Mouse (Mus musculus) heart, embryonic 11.5 days (tissue): ENCODE measurements around the gene Leng8. TPM values are rescaled to one million over a fixed set of nuclear protein-coding genes. Genes with fewer than 3 reads are reported as not detected.

ENCODE experiments used
- ATAC-seq: fragments of 200-750 bp; cut with Nextera tagmentation; replicated peaks from 2 replicates; pipeline ENCODE4 v1.8.0; 2017; ENCODE audit warnings: moderate library complexity; ENCODE audit not compliant: insufficient number of reproducible peaks, low FRiP score, low TSS enrichment
- H3K27ac ChIP-seq: fragments of 300-500 bp; sonication (generic); 2 replicates; pipeline ENCODE4 v1.5.1; 2014; ENCODE audit warnings: mild to moderate bottlenecking, low read depth, low read length
- H3K27me3 ChIP-seq: fragments of 300-500 bp; sonication (generic); 2 replicates; pipeline ENCODE4 v1.6.1; 2014; ENCODE audit warnings: mild to moderate bottlenecking, low read length, mixed read lengths; ENCODE audit not compliant: control insufficient read depth, insufficient read depth
- H3K36me3 ChIP-seq: fragments of 300-500 bp; sonication (generic); 2 replicates; pipeline ENCODE4 v1.6.1; 2014; ENCODE audit warnings: mild to moderate bottlenecking, low read length, moderate library complexity, mixed read lengths; ENCODE audit not compliant: control insufficient read depth, insufficient read depth
- H3K4me1 ChIP-seq: fragments of 300-500 bp; sonication (generic); 2 replicates; pipeline ENCODE4 v1.6.1; 2014; ENCODE audit warnings: low read length; ENCODE audit not compliant: control insufficient read depth, insufficient read depth
- H3K4me2 ChIP-seq: fragments of 300-500 bp; sonication (generic); 2 replicates; pipeline ENCODE4 v1.6.1; 2014; ENCODE audit warnings: mild to moderate bottlenecking, moderate library complexity
- H3K4me3 ChIP-seq: fragments of 300-500 bp; sonication (generic); 2 replicates; pipeline ENCODE4 v1.5.1; 2014; ENCODE audit warnings: low read depth, low read length
- H3K9ac ChIP-seq: fragments of 300-500 bp; sonication (generic); 2 replicates; pipeline ENCODE4 v1.6.1; 2014; ENCODE audit warnings: mild to moderate bottlenecking, low read depth, low read length, moderate library complexity
- H3K9me3 ChIP-seq: fragments of 300-500 bp; sonication (generic); replicated peaks from 2 replicates; pipeline ENCODE4 v1.6.1; 2016; ENCODE audit warnings: low read length; ENCODE audit not compliant: control insufficient read depth
- WGBS: fragments of 180-500 bp; shearing (Covaris S2); extraction: QIAGEN DNeasy Blood & Tissue Kit; methylation state at CpG from one replicate; pipeline ENCODE4 v1.1.7; 2014; ENCODE audit not compliant: insufficient replicate concordance; 5-methylcytosine and 5-hydroxymethylcytosine counted together
- polyA plus RNA-seq: library from polyadenylated mRNA; unstranded; fragments of >200 nt; fragmentation: Nextera tagmentation; extraction: Ambion mirVana; gene quantifications from 2 replicates; pipeline ENCODE4 v1.2.1, GENCODE M21; 2014

The Leng8 gene
- polyA plus RNA-seq, 1 experiment from 2014 or later = 42.6 TPM

DNA sequence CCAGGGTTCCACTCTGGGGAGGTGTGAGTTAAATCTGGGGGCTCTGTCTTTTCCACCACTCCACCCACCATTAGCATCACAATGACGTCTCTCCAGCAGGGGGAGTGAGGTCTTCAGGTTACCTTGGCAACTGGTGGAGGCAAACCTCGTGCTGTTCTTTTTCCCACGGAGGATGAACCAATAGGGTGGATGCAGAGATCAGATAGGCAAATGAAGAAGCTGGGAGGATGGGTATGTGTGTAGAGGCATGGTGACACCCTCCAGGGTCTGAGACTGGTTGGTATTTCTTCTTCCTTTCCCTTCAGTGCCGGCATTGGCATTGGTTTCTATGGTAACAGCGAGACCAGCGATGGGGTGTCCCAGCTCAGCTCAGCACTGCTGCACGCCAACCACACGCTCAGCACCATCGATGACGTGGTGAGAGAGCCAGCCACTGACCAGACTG is 12.5 kb upstream of the Leng8 start:
- Histone ChIP-seq H3K4me1 (peaks cover 3% of the 10 kb centered on the region; the same call in 1 of the 2 replicates), H3K9me3 (no peaks in the 10 kb centered on the region), H3K4me2 (peak overlapping the region; percentile 19; the same call in 1 of the 2 replicates), H3K27ac (no peak overlapping the region), H3K27me3 (peaks cover 25% of the 10 kb centered on the region), H3K4me3 (peak overlapping the region; percentile 18; the same call in 1 of the 2 replicates), H3K9ac (no peak overlapping the region), H3K36me3 (no peaks in the 10 kb centered on the region)
- ATAC-seq = no peak
- 2% methylated on average over 10 of the region's 10 CpGs for WGBS

DNA sequence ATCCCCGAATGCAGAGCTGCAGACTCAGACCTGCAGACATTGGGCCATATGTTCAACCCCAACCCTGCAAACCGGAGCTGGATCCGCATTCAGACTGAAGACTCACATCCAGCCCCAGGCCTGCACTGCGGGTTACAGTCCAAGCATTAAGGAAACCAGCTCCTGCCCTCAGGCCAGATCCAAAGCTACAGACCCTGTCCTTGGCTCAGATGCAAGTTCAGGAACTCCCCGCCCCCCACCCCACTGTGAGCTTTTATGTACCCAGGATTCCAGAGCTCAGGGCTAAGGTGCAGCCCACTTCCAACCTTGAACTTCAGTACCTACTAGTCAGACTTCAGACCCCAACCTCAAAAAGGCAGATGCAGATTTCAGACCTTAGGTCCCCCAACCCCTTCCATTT is 12.0 kb upstream of the Leng8 start:
- Histone ChIP-seq H3K27ac (no peak overlapping the region), H3K4me1 (no peaks in the 10 kb centered on the region; the same call in 1 of the 2 replicates), H3K27me3 (peaks cover 20% of the 10 kb centered on the region), H3K4me3 (no peak overlapping the region), H3K9me3 (no peaks in the 10 kb centered on the region), H3K36me3 (no peaks in the 10 kb centered on the region), H3K4me2 (no peak overlapping the region), H3K9ac (no peak overlapping the region)
- WGBS = 20% methylated on average over 5 of the region's 5 CpGs
- ATAC-seq = no peak

DNA sequence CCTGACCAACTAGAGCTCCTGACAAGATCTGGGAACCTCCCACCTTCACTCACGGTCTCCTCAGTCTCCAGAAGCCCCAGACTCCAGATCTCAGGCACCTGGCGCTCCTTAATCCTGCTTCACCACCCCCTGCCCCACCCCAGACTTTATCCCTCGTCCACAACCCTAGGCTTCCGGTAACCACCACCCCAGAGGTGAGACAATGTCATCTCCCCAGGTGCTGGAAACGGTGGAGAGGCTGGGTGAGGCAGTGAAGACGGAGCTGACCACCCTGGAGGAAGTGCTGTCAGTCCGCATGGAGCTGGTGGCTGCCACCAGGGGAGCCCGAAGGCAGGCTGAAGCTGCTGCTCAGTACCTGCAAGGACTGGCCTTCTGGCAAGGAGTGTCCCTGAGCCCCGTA is 11.5 kb upstream of the Leng8 start:
- 11% methylated on average over 9 of the region's 9 CpGs for WGBS
- H3K27me3 ChIP-seq = peaks cover 15% of the 10 kb centered on the region
- H3K36me3 ChIP-seq = no peaks in the 10 kb centered on the region
- H3K9me3 ChIP-seq = no peaks in the 10 kb centered on the region
- H3K4me3 ChIP-seq = no peak overlapping the region
- H3K27ac ChIP-seq = no peak overlapping the region
- H3K4me1 ChIP-seq = no peaks in the 10 kb centered on the region; the same call in 1 of the 2 replicates
- H3K9ac ChIP-seq = no peak overlapping the region
- H3K4me2 ChIP-seq = no peak overlapping the region
- no peak for ATAC-seq

DNA sequence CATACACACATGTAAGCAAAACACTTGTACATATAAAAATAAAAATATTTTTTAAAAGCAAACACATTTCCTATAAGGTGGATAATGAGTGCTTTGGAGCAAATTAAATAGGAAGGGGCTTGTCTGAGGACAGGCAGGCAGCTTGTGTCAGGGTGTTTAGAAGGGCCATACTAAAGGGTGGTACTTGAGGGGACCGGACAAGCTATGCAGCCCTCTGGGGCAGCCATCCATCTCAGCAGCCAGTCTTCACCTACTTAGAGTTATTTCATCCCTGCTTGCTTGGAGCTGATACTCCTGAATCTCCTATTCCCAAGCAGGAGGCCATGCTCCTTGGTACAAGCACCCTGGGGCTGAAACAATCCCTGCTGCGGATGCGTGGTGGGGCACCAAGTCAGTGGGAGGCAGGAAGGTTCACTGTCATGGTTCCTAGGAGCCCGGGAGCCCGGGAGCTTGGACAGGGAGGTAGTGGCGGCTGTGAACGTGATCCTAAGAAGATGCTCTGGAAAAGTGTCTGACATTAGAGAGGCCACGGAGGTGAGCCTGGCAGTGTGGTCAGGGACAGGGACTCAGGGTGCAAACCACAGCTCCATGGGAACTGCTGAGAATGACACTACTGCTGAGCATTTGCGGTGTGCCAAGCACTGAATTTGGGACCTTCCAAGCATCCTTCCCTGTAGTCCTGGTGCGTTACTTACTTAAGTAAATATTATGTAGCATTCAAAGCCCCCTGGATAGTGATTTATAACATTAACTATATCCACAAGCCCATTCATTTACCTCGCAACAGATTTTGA is 9.7 kb upstream of the Leng8 start:
- Histone ChIP-seq H3K27me3 (peaks cover 5% of the 10 kb centered on the region; the same call in 1 of the 2 replicates), H3K4me1 (no peaks in the 10 kb centered on the region; the same call in 1 of the 2 replicates), H3K9ac (no peak overlapping the region), H3K4me3 (no peak overlapping the region), H3K27ac (no peak overlapping the region), H3K9me3 (no peaks in the 10 kb centered on the region), H3K4me2 (no peak overlapping the region), H3K36me3 (no peaks in the 10 kb centered on the region)
- 77% methylated on average over 11 of the region's 11 CpGs for WGBS
- ATAC-seq = no peak

DNA sequence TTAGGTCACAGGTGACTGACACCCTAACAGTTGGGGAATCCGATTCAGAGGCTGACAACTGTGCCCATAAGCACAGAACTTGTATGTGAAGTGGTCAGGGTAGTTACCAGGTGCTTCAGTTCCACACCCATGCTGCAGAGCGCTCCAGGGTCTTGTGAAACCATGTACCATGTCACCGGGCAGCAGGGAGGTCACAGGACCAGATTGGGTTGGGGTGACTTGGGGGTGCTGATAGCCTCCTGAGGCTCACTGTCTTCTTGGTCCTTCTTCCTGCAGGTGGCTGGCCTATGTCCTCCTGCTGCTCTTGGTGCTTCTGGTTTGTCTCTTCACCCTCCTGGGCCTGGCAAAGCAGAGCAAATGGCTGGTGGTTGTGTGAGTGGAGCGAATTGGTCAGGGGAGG is 8.9 kb upstream of the Leng8 start:
- H3K4me2 ChIP-seq = no peak overlapping the region
- no peak overlapping the region for H3K27ac ChIP-seq
- no peak overlapping the region for H3K9ac ChIP-seq
- 80% methylated on average over 4 of the region's 4 CpGs for WGBS
- H3K27me3 ChIP-seq = no peaks in the 10 kb centered on the region; the same call in 1 of the 2 replicates
- no peak overlapping the region for H3K4me3 ChIP-seq
- no peaks in the 10 kb centered on the region; the same call in 1 of the 2 replicates for H3K4me1 ChIP-seq
- no peak for ATAC-seq
- H3K9me3 ChIP-seq = no peaks in the 10 kb centered on the region
- no peaks in the 10 kb centered on the region for H3K36me3 ChIP-seq

DNA sequence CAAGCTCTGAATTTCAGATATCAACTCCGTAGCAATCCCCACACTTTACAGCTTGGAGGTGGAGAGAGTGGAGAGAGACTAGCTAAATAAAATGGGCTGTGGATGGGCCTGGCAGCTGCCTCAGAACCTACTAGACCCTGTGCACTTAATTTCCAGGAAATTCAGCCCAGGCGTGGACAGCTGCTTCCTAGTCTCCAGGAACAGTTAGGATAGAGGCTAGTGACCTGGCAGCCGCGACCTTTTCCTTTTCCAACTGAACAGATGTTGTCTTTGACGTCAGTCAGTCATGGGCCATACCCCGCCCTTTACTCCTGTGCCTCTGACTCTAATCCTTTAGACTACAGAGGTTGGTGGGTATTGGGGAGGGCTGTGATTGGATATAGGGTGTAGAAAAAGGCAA is 8.0 kb upstream of the Leng8 start:
- WGBS = 48% methylated on average over 6 of the region's 6 CpGs

DNA sequence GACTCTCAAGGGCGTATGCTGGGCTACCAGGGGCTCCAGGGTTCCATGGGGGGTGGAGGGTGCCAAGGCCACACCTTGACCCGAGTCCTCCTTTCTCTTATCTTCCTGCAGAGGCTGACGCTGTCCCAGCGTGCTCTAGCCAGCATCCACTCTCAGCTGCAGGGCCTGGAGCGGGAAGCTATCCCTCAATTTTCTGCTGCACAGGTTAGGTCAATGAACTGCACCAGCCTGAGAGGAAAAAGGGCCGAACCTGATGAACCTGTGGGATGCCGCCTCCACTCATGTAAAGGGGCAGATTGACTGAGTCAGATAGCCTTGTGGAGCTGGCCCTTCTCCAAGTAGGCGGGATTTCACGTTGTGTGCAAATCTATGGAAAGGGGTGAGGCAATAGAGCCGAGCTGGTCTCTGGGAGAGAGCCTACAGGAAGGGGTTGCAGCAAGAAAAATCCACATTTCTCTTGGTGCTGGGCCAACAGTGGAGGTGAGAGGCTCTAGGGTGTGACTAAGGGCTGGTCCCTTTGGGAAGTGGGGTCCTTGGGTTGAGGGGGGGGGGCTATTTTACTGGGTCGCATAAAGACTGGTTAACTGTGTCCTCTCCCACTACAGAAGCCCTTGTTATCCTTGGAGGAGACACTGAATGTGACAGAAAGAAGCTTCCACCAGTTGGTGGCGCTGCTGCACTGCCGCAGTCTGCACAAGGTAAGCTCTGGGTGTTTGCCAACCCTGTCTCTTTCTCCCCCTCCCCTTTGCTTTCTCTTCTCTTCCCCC is 6.0 kb upstream of the Leng8 start:
- H3K4me3 ChIP-seq = no peak overlapping the region
- 37% methylated on average over 13 of the region's 13 CpGs for WGBS

More for the DNA sequence above, 8.0 kb upstream of the Leng8 start:
- no peak for ATAC-seq
- Histone ChIP-seq H3K27me3 (no peaks in the 10 kb centered on the region; the same call in 1 of the 2 replicates), H3K9ac (no peak overlapping the region), H3K27ac (no peak overlapping the region), H3K4me2 (no peak overlapping the region), H3K9me3 (no peaks in the 10 kb centered on the region), H3K4me1 (no peaks in the 10 kb centered on the region; the same call in 1 of the 2 replicates), H3K4me3 (no peak overlapping the region), H3K36me3 (no peaks in the 10 kb centered on the region)

DNA sequence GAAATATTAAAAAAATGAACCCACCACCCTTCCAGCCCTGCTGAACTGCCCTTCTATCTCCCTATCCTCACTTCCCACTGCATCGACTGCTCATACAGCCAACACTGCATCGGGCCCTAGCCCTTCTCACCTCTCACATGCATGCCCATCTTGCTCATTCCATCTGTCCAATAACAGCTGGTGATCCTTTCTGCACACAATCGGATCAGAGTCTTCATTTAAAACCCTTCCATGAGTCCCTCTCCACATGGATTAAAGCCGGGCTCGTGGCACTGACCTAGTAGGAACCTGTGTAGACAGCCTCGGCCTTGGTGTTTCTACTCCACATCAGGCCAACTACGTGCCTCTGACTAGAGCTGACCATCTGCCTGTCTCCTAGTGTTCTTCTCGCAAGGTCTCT is 4.9 kb upstream of the Leng8 start:
- Histone ChIP-seq H3K4me3 (no peak overlapping the region), H3K27me3 (no peaks in the 10 kb centered on the region), H3K36me3 (no peaks in the 10 kb centered on the region), H3K27ac (no peak overlapping the region), H3K4me1 (no peaks in the 10 kb centered on the region), H3K4me2 (no peak overlapping the region), H3K9ac (no peak overlapping the region), H3K9me3 (no peaks in the 10 kb centered on the region)
- ATAC-seq = no peak
- WGBS = 84% methylated on average over 8 of the region's 8 CpGs

More for the DNA sequence above, 6.0 kb upstream of the Leng8 start:
- H3K9me3 ChIP-seq = no peaks in the 10 kb centered on the region
- ATAC-seq = 0 out of 2 replicates have a peak, but pooled peaks have one; percentile 13
- no peak overlapping the region for H3K27ac ChIP-seq
- no peaks in the 10 kb centered on the region for H3K36me3 ChIP-seq
- no peaks in the 10 kb centered on the region for H3K4me1 ChIP-seq
- H3K9ac ChIP-seq = no peak overlapping the region
- H3K4me2 ChIP-seq = no peak overlapping the region; the same call in 1 of the 2 replicates
- H3K27me3 ChIP-seq = no peaks in the 10 kb centered on the region
